Mouse (Mus musculus) spleen, postnatal 36 days (tissue): ENCODE results near the gene Gm11027.

Experiments
- DNase-seq, 2 experiments: peaks; one replicate each; pipeline ENCODE4 v3.0.0; 2022; ENCODE audit warnings: low spot score in 2 of 2, mixed read lengths in 1 of 2

Gene Gm11027

DNA sequence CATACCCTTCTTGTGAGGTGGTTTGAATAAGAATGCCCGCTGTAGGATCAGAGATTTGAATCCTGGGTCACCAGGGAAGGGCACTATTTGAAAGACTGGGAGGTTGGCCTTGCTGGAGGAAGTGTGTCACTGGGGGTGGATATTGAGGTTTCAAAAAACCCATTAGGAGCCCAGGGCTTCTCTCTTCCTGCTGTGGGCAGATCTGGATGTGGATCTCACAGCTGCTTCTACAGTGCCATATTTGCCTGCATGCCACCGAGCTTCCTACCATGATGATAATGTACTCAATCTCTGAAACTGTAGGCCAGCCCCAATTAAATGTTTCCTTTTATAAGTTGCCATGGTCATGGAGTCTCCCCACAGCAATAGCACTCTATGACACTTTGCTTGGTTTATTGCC is 4.0 kb downstream of the Gm11027 start:
- no peak for DNase-seq

DNA sequence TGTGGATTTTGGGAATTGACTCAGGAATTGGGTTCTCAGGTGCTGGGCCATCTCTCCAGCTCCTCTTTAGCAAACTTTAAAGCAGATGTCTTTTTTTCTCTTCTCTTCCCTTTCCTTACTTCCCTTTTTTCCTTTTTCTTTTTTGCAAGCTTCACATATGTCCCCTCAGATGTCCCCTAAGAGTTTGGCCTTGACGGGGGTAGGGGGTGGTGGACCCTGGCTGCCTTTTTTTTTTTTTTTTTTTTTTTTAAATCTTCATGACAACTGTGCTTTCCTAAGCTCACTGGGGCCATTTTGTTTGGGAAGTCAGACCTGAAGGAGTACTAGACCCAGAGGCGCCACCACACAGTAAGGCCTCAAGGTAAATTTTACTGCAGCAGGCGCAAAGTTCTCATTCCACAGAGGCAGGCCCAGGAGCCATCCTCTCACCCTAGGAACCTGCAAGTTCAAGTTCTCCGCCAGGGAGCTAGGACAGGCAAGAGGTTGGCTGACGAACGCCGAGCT is 5.0 kb downstream of the Gm11027 start:
- DNase-seq, result no peak

DNA sequence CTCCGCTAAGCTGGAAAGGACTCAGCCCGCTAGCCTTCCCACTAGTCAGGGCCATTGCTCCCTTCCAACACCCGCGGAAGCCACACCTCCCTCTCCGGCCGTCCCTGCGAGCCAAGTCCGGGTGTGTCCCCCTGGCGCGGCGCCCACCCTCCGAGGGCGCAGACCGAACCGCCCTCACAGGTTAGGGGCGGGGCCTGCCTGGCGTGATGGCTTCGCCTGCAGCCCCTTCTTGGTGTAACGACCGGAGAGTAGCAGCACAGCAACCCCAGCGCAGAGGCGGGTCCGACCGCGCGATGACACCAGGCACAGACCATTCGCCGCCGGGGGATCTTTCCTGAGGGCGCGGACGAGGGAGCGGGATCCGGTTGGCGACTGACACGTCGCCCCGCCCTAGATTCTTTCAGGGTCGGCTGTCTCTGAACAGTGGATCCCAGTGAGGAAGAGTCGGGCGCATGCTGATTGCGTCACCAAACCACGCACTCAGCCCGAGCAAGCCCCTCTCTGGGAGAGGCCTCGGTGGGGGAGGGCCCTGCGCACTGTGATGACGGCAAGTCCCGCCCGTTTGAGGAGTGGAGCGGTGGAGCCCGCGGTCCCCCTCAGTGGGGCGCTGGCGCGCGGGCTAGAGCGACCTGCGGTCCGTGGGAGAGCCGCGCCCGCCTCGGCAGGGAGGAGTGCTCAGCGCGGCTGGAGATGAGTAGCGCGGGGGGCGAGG is 5.6 kb downstream of the Gm11027 start, which contains the start of gene Esyt2:
Gene Esyt2, plus strand, starts transcription at position 544 of the 712 bp plus-strand sequence.
- peak; percentile 99 for DNase-seq

DNA sequence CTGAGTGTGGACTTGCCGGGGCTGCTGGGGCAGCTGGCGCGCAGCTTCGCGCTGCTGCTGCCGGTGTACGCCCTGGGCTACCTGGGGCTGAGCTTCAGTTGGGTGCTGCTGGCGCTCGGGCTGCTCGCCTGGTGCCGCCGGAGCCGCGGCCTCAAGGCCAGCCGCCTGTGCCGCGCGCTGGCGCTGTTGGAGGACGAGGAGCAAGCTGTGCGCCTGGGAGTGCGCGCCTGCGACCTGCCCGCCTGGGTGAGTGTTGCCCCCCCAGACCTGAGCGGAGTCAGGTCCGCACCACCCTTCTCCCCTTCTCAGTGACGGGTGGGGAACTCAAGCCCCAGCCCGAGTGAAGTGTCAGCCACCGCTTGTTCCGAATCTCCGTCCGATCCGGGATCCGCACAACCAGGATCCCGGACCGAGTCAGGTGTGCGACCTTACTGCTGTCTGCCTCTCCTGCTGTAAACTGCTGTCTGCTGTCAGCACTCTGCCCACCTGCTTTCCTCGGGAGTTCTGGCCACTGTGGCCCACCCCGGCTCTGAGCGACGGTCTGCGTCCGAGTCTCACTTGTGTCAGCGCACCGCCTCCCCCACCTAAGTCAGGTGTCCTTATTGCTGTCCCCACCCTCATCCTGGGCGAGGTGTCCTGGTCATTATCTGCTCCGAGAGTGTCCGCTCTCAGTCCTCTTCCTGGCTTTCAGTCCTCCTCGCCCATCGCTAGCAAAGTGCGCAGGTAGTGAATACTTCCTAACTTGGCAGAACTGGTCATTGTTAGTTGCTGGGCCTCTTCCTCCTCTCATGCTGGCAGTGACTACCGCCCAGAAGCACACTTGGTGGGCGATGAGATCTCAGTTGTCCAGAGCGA is 6.5 kb downstream of the Gm11027 start:
- peak; percentile 23 to 42 for DNase-seq

DNA sequence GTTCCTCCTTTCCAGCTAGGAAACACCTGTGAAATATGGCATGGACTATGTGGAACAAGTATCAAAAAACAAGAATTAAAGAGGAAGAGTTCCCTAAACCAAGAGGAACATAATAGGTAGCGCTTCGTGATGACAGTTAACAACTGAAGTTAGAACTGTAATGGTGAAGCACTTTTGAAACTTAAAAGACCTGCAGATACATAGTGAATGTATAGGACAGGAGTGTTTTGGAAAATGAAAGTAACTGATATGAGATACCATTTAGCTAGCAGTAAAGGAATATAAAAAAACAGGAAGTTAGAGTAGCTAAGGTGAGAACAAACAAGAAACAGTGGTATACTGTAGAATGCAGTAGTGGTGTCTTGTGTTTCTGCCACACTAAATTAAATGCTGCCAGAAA is 7.7 kb downstream of the Gm11027 start:
- DNase-seq, result no peak

DNA sequence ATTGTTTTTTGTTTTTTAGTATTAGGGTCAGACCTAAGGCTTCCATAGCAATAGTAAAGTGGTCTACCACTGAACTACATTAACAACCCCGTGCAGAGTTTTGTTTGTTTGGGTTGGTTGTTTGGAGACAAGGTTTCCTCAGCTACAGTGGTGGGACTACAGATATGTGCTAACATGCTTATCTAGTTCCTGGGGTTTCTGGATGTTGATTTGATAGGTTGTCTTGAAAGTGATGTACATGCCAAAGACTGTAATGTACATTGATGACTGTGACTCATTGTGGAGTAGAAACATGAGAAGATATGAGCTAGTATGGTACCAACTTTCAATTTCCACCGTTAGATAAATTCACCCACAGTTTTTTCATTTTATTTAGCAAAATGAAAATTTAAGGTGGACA is 8.3 kb downstream of the Gm11027 start:
- DNase-seq, result no peak

DNA sequence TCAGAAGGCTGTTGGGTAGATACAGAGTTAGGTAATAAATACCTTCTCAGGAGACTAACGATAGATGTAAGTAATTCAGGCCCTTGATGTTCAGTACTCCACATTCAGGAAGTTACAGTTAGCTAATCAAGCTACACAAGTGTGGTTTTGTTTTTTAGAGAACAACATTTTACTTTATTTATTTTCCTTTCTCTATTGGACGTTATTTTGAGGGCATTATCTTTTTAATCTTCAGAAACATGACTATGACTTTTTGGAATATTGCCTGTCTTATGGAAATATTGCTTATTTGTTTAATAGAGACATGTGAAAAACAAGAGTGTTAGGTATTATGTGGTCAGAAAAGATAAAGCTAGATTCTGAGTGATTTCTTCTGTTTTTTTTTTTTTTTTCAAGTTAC is 18.0 kb downstream of the Gm11027 start:
- DNase-seq, result no peak

DNA sequence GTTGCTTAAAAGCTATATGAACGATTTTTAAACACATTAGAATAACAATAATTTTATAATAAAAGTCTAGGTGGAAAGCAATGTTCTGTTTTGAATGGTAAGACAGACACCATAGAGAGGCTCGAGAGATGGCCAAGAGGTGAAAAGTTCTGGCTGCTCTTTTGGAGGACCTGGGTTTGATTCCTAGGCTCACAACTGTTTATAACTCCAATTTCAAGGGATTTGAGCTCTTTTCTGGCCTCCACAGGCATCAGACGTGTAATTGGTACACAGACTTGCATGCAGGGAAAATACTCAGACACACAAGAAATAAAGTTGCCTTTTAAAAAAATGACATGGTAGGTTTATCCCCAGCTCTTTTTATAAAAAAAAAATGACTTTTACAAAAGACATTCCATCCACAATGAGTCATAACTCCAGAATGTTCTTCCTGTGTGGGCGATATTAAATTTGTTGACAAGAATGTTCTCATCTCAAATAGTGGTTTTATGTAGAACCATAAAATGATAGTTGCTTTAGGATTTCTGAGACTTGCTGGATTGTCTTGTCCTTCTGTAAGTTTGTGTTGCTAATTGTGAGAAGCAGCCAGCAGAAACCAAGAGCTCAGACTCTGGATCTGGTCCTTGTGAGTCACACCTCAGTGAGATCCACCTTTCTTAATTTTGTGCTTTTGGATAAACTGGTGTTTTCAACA is 18.6 kb downstream of the Gm11027 start:
- no peak for DNase-seq

DNA sequence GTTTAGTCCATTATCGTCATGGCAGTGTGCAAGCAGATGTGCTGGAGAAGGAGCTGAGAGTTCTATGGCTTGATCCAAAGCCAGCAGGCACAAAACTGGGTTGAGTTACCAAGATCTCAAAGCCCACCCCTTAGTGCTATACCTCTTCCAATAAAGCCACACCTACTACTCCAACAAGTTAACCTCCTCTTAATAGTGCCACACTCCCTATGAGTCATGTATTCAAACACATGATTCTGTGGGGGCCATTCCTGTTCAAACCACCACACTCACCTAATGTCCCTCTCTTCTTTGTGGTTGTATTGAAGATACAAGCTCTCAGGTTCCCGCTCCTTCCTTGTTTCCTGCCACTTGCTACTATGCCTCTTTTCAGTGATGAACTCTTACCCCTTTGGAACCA is 24.7 kb downstream of the Gm11027 start:
- DNase-seq, result no peak

DNA sequence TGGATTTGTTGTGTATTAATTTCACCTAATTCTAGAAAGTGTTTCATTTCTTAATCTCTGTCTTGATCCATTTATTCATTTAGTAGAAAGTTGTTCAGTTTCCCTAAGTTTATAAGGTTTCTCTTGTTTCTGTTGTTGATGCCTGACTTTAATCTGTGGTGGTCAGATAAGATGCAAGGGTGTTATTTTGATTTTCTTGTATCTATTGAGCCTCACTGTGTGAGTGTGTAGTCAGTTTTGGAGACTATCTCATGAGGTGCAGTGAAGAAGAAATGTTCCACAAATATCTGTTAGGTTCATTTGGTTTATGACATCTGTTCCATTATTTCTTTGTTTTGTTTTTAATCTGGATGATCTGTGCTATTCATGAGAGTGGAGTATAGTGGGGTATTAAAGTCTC is 27.0 kb downstream of the Gm11027 start:
- no peak for DNase-seq

DNA sequence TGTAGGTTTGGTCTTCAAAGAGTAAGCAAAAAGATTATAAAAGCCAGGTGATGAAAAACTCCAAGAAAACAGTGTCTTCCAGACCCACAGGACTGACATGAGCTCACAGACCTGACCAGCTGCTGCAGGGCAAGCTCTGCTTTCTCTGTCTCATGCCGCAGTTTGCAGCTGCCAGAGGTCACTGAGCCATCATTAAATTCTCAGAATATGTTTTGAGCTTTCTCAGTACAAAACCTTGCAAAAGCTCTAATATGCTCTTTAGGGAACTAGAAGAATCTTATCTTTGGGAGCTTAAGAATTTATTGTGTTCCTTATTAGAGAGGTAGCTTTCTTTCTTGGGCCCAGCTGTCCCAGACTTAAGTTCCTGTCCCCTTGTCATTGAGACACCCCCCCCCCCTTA is 30.9 kb downstream of the Gm11027 start:
- no peak for DNase-seq

DNA sequence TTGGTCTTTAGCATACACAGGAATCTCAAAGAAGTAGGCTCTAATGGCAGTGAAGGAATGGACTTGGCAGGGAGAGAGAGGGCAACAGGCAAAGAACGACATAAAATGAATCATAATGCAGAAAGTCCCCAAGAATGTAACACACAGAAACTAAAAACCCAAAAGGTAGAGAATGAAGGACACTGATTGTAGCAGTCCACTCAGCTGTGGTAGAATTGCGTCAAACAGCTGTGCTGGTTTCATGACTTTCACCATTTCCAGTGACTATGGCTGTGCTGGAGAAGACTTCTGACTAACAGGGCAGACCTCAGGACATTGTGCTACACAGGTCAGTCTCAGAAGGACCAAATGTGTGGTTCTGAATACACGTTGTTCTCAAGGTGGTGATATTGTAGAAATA is 32.7 kb downstream of the Gm11027 start:
- DNase-seq, result no peak

DNA sequence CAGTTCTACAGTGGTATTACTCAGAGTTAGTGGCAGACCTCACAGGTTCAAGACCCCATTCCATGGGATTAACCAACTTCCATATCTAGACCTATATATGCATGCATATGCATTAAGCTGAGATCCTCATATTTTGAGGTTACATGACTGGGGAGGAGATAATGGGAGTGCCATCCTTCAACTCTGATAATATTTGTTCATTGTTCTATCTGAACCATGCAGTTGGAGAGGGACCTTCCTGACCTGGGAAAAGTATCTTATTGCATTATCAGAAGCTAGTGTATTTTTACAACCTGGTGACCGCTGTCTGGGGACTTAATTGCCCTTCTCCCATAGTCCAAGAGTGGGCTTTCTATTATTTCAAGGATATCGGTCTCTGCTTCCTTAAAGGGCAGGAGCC is 33.4 kb downstream of the Gm11027 start:
- no peak for DNase-seq

DNA sequence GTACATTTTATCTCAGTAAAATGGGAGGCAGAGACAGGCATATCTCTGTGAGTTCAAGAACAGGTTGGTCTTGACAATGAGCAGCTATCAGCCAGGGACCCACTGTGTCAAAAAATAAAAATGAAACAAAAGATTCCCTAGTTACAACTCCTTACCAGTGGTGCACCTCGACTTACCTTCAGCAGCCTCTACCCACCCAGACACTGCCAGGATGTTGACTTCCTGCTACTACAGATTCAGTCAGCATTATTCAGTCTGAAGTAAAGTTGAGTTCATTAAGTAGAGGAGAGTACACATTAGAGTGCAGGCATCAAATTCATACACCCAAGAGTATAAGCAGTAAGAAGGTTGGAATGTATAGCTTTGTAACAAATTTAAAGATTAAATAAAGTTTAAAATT is 38.6 kb downstream of the Gm11027 start:
- DNase-seq, result no peak

DNA sequence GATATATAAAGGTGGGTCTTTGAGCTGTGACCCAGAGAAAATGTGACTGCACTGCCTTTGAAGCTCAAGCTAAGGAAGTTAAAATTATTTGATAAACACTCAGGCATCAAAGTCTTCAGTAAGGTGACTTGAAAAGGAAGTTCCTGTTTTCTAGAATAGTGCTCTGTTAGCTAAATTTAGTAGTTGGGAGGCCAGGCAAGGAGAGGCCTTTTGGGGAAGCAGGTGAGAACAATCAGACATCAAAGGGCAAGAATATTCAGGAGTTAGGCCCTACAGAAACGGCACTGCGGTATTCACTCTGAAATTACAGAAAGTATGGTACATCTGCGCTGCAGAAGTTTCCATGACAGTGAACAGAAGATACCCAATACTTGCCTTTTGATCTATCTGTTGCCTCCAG is 40.3 kb downstream of the Gm11027 start:
- DNase-seq, result peak; percentile 9 to 10

DNA sequence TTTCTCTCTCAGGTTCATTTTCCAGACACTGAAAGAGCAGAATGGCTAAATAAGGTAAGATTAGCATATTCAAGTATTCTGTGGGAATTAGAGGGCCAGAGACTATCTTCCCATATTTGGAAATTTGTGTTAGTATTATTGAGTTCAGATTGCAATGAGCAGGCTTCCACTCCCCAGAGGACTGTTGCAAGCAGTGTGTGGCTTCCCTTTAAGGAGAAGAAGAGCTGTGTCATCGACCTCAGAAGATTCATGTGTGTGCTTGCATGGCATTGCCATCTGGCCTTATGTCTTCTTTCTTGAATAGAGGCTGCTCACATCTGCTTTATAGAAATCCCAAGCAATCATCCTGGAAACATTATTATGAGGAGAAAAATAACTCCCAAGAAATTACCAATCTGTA is 42.6 kb downstream of the Gm11027 start:
- DNase-seq, result no peak
